Mouse (Mus musculus): ENCODE results near the gene Stx4a. TPM values are rescaled to one million over a fixed set of nuclear protein-coding genes. Genes with fewer than 3 reads are reported as not detected.
A peak's percentile ranks its signal among the peaks of the same experiment; 100 is the strongest.

The Stx4a gene
- total and polyA plus RNA-seq, 2 experiments from 2014 or later: 7.5 to 20.4 TPM

DNA sequence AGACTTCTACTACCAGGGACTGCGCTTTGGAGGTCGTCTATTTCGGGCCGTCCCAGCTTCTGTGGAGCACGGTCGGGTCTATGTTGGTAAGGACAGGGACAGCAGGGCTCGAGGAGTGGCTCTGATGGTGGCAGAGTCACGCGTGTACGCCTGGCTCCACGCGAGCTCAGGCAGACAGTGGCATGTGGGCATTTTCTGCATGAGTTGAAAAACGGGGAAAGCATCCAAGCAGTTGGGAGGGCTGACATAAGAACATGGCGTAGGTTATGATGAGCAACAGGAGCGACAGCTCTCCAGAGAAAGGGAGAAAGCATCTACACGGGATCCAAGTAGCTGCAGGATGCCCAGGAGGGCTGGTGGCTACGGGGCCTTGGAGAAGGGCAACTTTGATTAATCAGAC lies 21.8 kb upstream of the Stx4a start:
- 85% methylated on average over 17 of the region's 17 CpGs for WGBS
- ATAC-seq (no peak), DNase-seq (no peak)
- Histone ChIP-seq H3K9ac (no peak overlapping the region), H3K4me2 (ENCODE audit: low read depth) (no peak overlapping the region), H3K9me3 (ENCODE audit: low read length) (no peaks in the 10 kb centered on the region), H3K27ac (ENCODE audit: low read depth, low read length) (no peak overlapping the region), H3K4me3 (ENCODE audit: low read depth, low read length) (no peak overlapping the region), H3K27me3 (ENCODE audit: insufficient read depth, low read length) (no peaks in the 10 kb centered on the region), H3K4me1 (ENCODE audit: insufficient read depth) (no peaks in the 10 kb centered on the region), H3K36me3 (ENCODE audit: insufficient read depth) (peaks cover 59% of the 10 kb centered on the region)
- TF ChIP-seq CTCF (IDR thresholded peaks at IDR 0.05; ENCODE audit: low read depth): no peak

DNA sequence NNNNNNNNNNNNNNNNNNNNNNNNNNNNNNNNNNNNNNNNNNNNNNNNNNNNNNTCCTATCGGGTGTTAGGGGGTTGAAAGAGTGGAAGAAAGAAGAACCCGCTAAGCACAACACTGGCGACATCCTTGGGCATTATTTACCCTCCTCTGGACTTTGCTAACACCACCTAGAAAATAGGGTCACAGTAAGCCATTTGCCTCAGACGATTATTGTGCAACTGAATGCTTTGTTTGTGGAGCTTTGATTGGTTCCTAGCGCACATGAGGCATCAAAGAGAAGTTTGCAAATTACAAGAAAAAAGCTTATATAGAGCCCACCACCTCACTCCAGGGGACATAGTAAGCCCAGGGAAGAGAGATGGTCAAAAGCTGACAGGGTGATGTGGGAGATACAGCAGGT lies 15.3 kb upstream of the Stx4a start:
- 51% methylated on average over 5 of the region's 5 CpGs for WGBS
- Histone ChIP-seq H3K36me3 (ENCODE audit: insufficient read depth) (peaks cover 67% of the 10 kb centered on the region), H3K4me3 (ENCODE audit: low read depth, low read length) (no peak overlapping the region), H3K27ac (ENCODE audit: low read depth, low read length) (no peak overlapping the region), H3K4me2 (ENCODE audit: low read depth) (no peak overlapping the region), H3K9me3 (ENCODE audit: low read length) (no peaks in the 10 kb centered on the region), H3K27me3 (ENCODE audit: insufficient read depth, low read length) (no peaks in the 10 kb centered on the region), H3K9ac (no peak overlapping the region), H3K4me1 (ENCODE audit: insufficient read depth) (no peaks in the 10 kb centered on the region)
- DNase-seq (no peak), ATAC-seq (no peak)
- no peak for TF ChIP-seq CTCF (IDR thresholded peaks at IDR 0.05; ENCODE audit: low read depth)

DNA sequence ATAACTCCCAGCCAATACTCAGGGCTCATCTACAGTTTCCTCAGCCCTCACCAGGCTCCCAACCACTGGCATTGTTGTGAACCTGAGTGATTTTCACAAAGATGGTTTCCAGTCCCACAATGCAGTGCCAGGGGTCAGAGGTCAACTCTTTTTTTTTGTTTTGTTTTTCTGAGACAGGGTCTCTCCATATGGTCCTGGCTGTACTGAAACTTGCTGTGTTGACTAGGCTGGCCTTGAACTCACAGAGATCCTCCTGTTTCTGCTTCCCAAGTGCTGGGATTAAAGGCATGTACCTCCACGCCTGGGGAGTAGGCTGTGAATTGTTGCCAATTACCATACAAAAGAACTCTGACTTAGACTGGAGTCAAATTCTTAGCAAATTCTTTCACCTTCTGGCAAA lies 14.2 kb upstream of the Stx4a start:
- H3K36me3 ChIP-seq (ENCODE audit: insufficient read depth): peaks cover 69% of the 10 kb centered on the region
- no peaks in the 10 kb centered on the region for H3K4me1 ChIP-seq (ENCODE audit: insufficient read depth)
- ATAC-seq (no peak), DNase-seq (no peak)
- H3K27ac ChIP-seq (ENCODE audit: low read depth, low read length): no peak overlapping the region
- WGBS: 95% methylated on average over 1 of the region's 1 CpGs
- no peak overlapping the region for H3K4me3 ChIP-seq (ENCODE audit: low read depth, low read length)
- TF ChIP-seq CTCF (IDR thresholded peaks at IDR 0.05; ENCODE audit: low read depth): no peak
- H3K4me2 ChIP-seq (ENCODE audit: low read depth): no peak overlapping the region
- H3K9me3 ChIP-seq (ENCODE audit: low read length): no peaks in the 10 kb centered on the region
- no peak overlapping the region for H3K9ac ChIP-seq
- no peaks in the 10 kb centered on the region for H3K27me3 ChIP-seq (ENCODE audit: insufficient read depth, low read length)

DNA sequence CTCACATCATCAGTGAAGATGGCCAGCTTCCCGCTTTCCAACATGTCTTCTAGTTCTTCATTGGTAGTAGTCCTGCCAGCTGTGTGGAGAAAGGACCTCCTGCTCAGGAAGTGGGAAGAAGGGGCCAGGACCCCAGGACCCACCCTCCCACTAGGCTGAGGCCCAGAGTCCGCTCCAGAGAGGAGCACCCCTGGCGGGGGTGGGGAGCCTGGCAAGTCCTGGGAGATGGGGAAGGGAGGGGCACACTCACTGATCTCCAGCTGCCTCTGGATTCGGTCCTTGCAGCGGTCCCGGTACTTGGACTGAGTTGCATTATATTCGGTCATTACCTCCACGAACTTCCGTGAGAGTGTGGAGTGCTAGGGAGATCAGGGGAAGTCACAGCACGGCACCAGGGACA lies 13.4 kb upstream of the Stx4a start:
- Histone ChIP-seq H3K9me3 (ENCODE audit: low read length) (no peaks in the 10 kb centered on the region), H3K4me1 (ENCODE audit: insufficient read depth) (no peaks in the 10 kb centered on the region), H3K27me3 (ENCODE audit: insufficient read depth, low read length) (no peaks in the 10 kb centered on the region), H3K4me2 (ENCODE audit: low read depth) (no peak overlapping the region), H3K36me3 (ENCODE audit: insufficient read depth) (peaks cover 67% of the 10 kb centered on the region), H3K9ac (no peak overlapping the region), H3K4me3 (ENCODE audit: low read depth, low read length) (no peak overlapping the region), H3K27ac (ENCODE audit: low read depth, low read length) (no peak overlapping the region)
- ATAC-seq (no peak), DNase-seq (no peak)
- no peak for TF ChIP-seq CTCF (IDR thresholded peaks at IDR 0.05; ENCODE audit: low read depth)
- WGBS: 76% methylated on average over 10 of the region's 10 CpGs

- DNase-seq (no peak), ATAC-seq (no peak)
- no peak overlapping the region for H3K4me2 ChIP-seq (ENCODE audit: low read depth)
- no peak overlapping the region for H3K9ac ChIP-seq
- H3K27ac ChIP-seq (ENCODE audit: low read depth, low read length): no peak overlapping the region
- no peak overlapping the region for H3K4me3 ChIP-seq (ENCODE audit: low read depth, low read length)
- peaks cover 64% of the 10 kb centered on the region for H3K36me3 ChIP-seq (ENCODE audit: insufficient read depth)
- TF ChIP-seq CTCF (IDR thresholded peaks at IDR 0.05; ENCODE audit: low read depth): no peak
- no peaks in the 10 kb centered on the region for H3K4me1 ChIP-seq (ENCODE audit: insufficient read depth)
- no peaks in the 10 kb centered on the region for H3K27me3 ChIP-seq (ENCODE audit: insufficient read depth, low read length)
- 89% methylated on average over 4 of the region's 4 CpGs for WGBS
- no peaks in the 10 kb centered on the region for H3K9me3 ChIP-seq (ENCODE audit: low read length)
Measured at GRCm38 (mm10) chr7:127811240-127811639, 12.9 kb upstream of the Stx4a start.

- peaks cover 56% of the 10 kb centered on the region for H3K36me3 ChIP-seq (ENCODE audit: insufficient read depth)
- ATAC-seq: no peak
Measured at GRCm38 (mm10) chr7:127812292-127812691, 11.8 kb upstream of the Stx4a start.

DNA sequence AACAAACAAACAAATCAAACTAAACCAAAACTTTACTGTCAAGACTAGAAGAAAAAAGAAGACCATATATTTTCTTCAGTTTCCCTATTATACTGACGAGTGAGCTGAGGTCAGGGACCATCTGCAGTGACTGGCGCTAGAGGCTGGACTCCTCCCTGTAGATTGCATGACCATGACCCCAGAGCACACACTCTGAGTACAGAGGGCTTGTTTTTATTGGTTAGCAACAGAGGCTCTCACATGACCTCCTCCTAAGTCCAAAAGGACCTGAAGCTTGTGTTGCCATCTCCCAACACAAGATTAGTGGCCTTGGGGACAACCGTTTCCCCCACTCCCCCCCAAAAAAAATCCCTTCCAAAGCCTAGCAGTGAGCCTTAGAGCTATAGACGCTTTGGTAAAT lies 10.3 kb upstream of the Stx4a start:
- no peak for TF ChIP-seq CTCF (IDR thresholded peaks at IDR 0.05; ENCODE audit: low read depth)
- peak; percentile 12; the same call in 1 of the 2 replicates for ATAC-seq
- Histone ChIP-seq H3K9me3 (ENCODE audit: low read length) (no peaks in the 10 kb centered on the region), H3K27ac (ENCODE audit: low read depth, low read length) (peak overlapping the region; percentile 45), H3K27me3 (ENCODE audit: insufficient read depth, low read length) (no peaks in the 10 kb centered on the region), H3K4me2 (ENCODE audit: low read depth) (no peak overlapping the region), H3K9ac (no peak overlapping the region), H3K4me3 (ENCODE audit: low read depth, low read length) (no peak overlapping the region), H3K36me3 (ENCODE audit: insufficient read depth) (peaks cover 53% of the 10 kb centered on the region), H3K4me1 (ENCODE audit: insufficient read depth) (no peaks in the 10 kb centered on the region)
- 69% methylated on average over 4 of the region's 4 CpGs for WGBS
- DNase-seq: no peak

More at GRCm38 (mm10) chr7:127812292-127812691, 11.8 kb upstream of the Stx4a start:
- no peaks in the 10 kb centered on the region for H3K27me3 ChIP-seq (ENCODE audit: insufficient read depth, low read length)
- no peak overlapping the region for H3K9ac ChIP-seq
- no peak for TF ChIP-seq CTCF (IDR thresholded peaks at IDR 0.05; ENCODE audit: low read depth)
- DNase-seq: no peak
- no peaks in the 10 kb centered on the region for H3K4me1 ChIP-seq (ENCODE audit: insufficient read depth)
- H3K9me3 ChIP-seq (ENCODE audit: low read length): no peaks in the 10 kb centered on the region
- H3K27ac ChIP-seq (ENCODE audit: low read depth, low read length): no peak overlapping the region
- WGBS: 90% methylated on average over 3 of the region's 3 CpGs
- H3K4me2 ChIP-seq (ENCODE audit: low read depth): no peak overlapping the region
- no peak overlapping the region for H3K4me3 ChIP-seq (ENCODE audit: low read depth, low read length)

Measured in forebrain, postnatal 0 days (tissue).